Mouse (Mus musculus) heart, adult 10 weeks (tissue): ENCODE results near the gene Morn1. TPM values are rescaled to one million over a fixed set of nuclear protein-coding genes. Genes with fewer than 3 reads are reported as not detected.

Experiments used
- polyA plus RNA-seq: library from polyadenylated mRNA; stranded (reverse); fragments of 350-450 nt; fragmentation: Illumina TruSeq; extraction: RNeasy Lipid Tissue Mini Kit (QIAGEN cat#74804); gene quantifications from one replicate; pipeline ENCODE4 v1.2.3, GENCODE M21; 2014; ENCODE audit warnings: low read depth, low replicate concordance

Morn1 gene
- 1.2 TPM for polyA plus RNA-seq

DNA sequence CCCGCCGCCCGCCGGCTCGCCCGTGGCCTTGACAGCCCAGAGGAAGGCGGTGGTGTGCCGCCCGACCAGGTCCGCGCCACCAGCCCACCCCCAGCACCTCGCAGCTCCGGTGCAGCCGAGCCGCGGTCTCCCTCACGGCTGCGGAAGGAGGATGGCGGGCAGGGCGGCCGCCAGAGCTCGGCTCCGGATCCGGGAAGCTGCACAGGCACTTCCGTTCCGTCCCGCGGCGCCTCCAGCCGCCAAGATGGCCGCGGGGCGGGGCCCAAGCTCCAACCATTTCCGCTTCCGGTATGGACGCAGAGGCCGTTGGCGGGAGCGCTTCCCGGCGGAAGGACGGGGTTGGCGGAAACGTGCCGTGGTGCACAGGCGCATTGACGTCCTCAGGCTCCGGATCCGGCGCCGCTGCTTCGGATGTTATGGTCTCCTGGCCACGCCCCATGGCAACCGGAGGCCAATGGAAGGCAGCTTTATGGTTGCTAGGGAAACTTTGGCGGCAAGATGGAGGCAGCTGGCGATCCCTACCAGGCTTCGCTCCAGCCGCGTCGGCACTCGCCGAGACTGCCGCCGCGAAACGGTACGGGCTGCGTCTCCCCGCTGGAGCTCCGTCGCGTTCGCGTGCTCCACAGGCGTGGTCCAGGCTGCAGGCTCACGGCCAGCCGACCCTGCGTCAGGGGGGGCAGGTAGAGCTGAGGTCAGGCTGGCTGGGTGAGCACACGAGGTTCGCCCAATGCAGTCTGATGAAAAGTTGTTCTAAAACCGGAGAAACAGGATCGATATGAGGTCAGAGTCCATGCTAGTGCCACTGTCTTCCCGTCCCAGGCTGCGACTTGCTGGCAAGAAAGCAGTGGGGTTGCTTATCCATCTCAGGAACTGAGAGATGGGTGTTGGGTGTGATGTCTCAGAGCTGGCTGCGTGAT, at the start of gene Morn1, which contains the start of gene Rer1:
Morn1 (plus strand) TSS at position 470 of the 917 bp plus-strand sequence.
Rer1 (minus strand) TSS at position 275 of the 917 bp plus-strand sequence.

DNA sequence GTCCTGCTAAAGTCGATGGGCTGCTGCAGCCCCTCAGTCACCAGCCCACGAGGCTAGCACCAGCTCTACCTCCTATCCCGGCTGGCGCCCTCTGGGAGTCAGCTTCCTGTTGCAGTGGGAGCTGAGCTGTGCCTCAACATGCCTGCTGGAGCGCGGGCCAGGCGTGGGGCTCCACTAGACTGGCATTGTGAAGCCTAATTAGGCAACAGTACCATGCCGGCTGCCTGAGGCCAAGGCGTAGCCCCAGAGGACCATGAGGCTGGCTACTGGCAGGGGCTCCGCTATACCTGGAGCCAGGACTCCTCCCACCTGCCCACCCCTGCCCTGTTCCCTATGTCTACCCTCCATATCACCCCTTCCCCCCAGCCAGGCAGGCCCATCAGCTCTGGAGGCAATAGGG, 29.7 kb upstream of the Morn1 start, which contains the start of gene Plch2:
Plch2 (minus strand) TSS at position 61 of the 400 bp plus-strand sequence.

DNA sequence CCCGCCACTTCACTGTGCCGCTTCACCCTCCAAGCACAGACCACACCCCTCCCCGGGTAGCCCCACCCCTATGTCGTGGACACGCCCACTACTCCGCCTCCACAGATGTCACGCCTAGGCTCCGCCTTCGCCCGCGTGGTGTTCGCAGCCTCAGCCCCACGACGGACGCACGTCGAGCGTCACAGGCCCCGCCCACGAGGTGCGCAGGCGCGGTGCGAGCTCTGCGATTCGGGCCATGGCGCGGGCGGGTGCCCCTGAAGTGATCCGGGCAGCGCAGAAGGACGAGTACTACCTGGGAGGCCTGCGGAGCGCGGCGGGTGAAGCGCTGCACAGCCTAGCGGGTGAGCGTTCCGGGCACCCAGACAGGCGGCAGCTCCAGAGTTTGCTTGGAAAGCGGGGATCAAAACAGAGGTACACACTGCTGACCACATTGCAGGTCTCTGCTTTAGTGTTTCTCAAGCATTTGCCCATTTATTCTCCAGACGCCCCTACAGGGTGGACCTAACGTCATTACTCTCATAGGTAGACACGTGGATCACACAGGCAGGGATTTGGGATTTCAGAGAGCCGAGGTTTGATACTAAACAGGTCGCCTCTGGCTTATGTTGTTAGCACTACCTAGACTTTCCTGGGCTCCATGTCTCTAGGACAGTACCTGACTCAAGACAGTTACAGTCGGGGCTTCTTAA, 19.4 kb upstream of the Morn1 start, which contains the start of gene Pex10:
Pex10 (plus strand) TSS at position 183 of the 689 bp plus-strand sequence.

Other genes with a start within 250 kb of the Morn1 start
- gene Ttc34, start 249.1 kb upstream of the Morn1 start, polyA plus RNA-seq: not detected
- not detected for gene Mmel1, start 217.0 kb upstream of the Morn1 start, polyA plus RNA-seq
- 164 TPM for gene Fam213b, start 187.4 kb upstream of the Morn1 start, polyA plus RNA-seq
- gene Tnfrsf14, start 158.0 kb upstream of the Morn1 start, polyA plus RNA-seq: 5.6 TPM
- not detected for gene Hes5, start 125.7 kb upstream of the Morn1 start, polyA plus RNA-seq
- 57.1 TPM for gene Pank4, start 122.5 kb upstream of the Morn1 start, polyA plus RNA-seq
- gene Plch2, start 29.8 kb upstream of the Morn1 start, polyA plus RNA-seq: not detected
- 18.9 TPM for gene Pex10, start 19.6 kb upstream of the Morn1 start, polyA plus RNA-seq
- gene Rer1, start 195 bp upstream of the Morn1 start, polyA plus RNA-seq: 108 TPM
- 43.6 TPM for gene Ski, start 136.0 kb downstream of the Morn1 start, polyA plus RNA-seq
- 13.4 TPM for gene Faap20, start 163.2 kb downstream of the Morn1 start, polyA plus RNA-seq